Mouse (Mus musculus) ZHBTc4 (cell line): ENCODE measurements around the gene Utp14a.
A peak's percentile ranks its signal among the peaks of the same experiment; 100 is the strongest.

Source experiments
- DNase-seq: peaks from one replicate; pipeline ENCODE4 v3.0.0-alpha.2; 2011; ENCODE audit warnings: low read depth, low spot score

The Utp14a gene

DNA sequence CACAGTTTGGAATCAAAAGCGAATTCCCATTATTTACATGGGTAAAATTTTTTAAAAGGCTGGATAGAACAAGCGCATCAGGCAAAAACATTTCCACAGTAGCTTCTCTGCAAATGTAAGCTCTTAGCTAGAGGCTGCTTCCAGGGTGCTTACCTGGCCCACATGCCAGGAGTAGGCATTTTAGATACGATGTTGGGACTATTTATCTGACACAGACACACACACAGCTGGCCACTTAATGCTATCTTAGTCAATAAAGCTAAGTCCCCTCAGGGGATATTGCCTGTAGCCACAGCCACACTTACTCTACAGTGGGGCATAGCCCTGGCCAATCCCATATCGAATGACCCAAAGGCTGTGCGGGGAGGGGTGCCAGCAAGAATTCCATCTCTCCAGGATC lies 55.1 kb downstream of the Utp14a start:
- DNase-seq: no peak

GRCm38 (mm10) chrX:48314530-48315079 lies 57.9 kb downstream of the Utp14a start:
- DNase-seq: peak; percentile 95

- DNase-seq: no peak
Measured at GRCm38 (mm10) chrX:48317444-48317843, 60.8 kb downstream of the Utp14a start.

DNA sequence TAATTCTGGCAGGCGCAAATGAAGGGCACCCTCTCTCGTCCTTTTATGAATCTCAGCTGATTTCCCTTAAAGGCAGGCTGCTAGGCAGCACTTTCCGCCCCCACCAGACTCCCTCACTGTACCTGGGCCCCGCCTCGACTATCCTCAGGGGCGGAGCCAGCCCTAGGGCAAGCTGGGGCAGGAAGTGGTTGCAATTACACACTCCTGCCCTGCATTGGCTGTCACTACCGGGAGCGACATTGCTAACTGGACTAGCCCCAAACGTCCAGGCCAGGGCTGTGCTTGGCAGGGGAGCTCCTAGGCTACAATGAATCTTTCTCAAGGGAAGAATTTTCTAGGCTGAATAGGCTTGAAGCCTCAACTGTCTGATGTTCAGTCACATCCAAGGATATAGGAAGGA lies 61.5 kb downstream of the Utp14a start:
- DNase-seq: peak; percentile 33
